Mouse (Mus musculus) monocyte, adult 2 months (primary cell): ENCODE data around the gene Mdga1.

Source experiments
- DNase-seq, 2 experiments: peaks; one replicate each; pipeline ENCODE4 v3.0.0; 2022; ENCODE audit warnings: low spot score in 2 of 2, low read depth in 1 of 2

The Mdga1 gene

DNA sequence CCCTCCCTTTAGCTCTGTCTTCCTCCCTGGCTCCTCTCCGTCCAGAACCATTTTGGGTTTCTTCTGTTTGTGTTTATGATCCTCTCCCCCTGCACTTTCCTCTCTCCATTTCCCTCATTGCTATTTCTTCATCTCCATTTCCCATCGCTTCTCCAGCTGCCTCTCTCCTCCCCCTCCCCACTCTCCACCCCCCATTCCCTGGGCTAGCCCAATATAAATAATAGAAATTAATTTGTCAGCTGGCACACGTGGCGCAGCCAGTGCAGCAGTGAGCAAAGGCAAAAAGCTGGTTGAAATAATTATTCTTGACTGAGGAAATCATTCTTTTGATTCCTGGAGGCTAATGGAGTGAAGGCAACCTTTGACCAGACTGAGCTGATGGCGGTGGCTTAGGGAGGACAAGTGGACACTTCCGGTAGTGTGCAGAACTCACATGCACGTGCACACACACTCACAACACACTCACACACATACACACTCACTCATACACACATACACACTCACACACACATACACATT, at the start of gene Mdga1:
Gene Mdga1 (minus strand): TSS at position 51 of the 519 bp plus-strand sequence.
- no peak for DNase-seq

DNA sequence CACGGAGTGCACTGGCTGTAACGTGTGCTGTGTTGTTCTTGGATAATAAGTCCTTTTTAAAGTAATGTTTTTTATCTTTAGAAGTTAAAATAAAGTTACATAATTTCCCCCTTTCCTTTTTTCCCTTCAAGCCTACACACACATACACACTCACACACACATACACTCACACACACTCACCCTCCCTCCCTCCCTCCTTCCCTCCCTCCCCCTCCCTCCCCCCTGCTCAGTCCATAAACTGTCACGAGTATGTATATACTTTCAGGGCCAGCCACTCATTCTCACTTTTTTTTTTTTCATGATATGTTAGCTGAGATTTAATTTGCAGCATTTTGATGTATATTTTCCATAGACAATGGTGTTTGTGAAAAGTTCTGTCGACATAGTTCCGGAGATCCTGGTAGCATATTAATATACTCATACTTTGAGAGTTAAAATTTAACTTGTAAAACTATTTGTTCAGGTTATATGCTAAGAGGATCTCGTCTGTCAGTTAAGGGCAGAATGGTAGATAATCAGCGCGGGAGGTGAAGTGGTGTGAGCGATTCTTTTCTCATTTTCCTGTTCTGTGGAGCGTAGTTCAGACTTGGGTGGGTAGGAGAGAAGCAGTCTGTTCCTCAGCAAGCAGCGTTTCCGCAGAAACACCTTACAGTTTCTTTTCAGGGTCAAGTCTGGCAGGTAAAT, 49.2 kb upstream of the Mdga1 start:
- DNase-seq: no peak

- DNase-seq: no peak
Measured at GRCm38 (mm10) chr17:30014660-30015059, 44.8 kb upstream of the Mdga1 start.

GRCm38 (mm10) chr17:30008392-30008791, 38.5 kb upstream of the Mdga1 start:
- DNase-seq: no peak

DNA sequence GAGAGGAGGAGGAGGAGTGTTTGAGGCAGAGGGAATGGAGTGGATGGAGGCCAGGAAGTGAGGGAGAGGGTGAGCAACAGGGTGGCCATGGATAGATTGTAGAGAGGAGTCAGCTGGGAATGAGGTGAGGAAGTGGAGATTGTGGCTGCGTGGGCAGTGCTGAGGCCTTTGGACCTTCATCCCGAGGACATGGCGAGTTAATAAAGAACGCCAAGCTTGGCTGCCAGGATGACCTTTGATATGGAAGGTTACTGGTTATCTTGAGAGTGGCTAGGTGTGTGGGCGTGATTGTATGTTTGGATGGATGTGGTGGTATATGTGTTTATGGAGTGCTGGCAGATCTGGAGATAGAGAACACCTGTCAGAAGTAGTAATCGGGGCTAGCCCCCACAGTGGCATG, 38.0 kb upstream of the Mdga1 start:
- no peak for DNase-seq

- DNase-seq: no peak
Measured at GRCm38 (mm10) chr17:30006877-30007276, 37.0 kb upstream of the Mdga1 start.

DNA sequence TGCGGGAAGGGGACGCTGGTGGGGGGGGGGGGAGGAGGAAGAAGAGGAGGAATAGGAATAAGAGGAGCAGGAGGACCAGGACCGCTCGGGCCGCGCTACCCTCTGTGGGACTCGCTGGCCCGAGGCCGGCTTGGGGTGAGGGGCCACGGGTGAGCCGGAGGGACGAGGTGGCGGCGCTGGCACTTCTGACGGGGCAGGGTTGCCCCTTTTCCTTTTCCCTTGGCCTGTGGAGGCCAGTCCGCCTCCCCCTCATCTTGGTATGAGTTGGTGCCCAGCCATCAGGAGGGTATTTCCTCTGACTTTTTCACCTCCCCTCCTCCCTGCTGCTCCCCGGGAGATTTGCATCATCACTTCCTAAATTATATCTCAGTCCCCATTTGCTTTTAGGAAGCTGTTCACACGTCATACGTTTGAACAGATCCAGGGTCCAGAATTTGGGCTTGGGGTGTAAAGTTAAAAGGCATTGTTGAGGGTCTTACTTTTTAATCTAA, 35.6 kb upstream of the Mdga1 start:
- peak; percentile 34 to 67 for DNase-seq

- no peak for DNase-seq
Measured at GRCm38 (mm10) chr17:30005103-30005443, 35.2 kb upstream of the Mdga1 start.

DNA sequence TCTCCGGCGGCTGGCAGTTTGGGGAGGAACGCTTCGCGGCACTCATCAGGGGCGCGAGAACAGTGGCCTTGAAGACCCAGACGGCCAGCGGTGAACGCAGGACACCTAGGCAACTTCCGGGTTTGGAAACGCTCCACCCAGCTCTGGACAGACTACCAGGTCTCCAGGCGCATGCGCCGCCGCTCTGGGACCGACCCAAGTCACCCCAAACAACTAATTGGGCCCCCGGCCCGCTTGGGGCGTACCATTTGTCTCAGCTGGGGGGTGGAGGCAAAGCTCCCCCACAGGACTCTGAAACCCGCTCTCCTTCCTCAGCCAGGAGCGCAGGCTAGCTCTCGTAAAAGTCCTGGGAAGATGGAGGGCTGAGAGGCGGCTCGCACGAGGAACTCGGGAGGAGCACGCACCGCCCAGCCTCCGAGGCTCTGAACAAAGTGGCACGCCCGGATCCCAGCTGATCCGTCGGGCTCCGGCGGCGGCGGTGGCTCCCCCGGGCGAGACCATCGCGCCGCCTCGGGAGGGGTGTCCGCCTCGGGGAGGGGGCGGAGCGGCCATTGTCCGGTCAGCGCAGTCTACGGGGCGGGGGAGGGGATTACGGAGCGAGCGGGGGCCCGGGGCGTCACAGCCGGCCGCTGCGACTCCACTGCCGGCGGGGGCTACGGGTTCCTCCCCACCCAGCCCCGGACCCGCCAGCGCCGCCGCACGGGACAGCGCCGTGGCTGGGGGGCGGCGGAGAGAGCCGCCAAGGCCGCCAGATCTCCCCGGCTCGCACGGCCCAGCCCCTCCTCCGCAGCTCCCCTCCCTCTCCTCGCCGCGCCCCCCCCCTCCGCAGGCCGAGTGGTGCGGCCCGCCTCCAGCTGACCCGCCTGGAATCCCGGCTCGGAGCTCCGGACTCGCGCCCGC, 34.6 kb upstream of the Mdga1 start, which contains the start of gene Zfand3:
Gene Zfand3 (plus strand): TSS at position 531 of the 900 bp plus-strand sequence.
- peak; percentile 80 to 92 for DNase-seq

GRCm38 (mm10) chr17:29998566-29999295, 28.8 kb upstream of the Mdga1 start:
- no peak for DNase-seq

GRCm38 (mm10) chr17:29997726-29998125, 27.8 kb upstream of the Mdga1 start:
- no peak for DNase-seq

DNA sequence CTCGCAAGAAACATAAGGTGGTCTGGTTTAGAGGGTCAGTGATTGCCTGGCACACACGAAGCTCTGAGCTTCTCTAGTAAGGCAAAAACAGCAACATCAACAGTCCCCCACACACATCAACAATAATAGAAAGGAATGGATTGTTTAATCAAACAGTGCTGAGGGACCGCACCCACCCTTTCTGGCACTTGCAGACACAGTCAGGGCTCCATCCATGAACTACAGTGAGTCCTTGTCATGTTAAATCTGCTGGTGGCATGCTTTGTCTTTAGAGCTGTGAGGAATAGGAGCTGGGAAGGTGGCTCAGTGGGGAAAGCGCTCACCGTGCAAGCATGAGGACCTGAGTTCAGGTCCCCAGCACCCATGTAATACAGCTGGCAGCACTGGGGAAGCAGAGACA, 26.1 kb upstream of the Mdga1 start:
- DNase-seq: no peak

DNA sequence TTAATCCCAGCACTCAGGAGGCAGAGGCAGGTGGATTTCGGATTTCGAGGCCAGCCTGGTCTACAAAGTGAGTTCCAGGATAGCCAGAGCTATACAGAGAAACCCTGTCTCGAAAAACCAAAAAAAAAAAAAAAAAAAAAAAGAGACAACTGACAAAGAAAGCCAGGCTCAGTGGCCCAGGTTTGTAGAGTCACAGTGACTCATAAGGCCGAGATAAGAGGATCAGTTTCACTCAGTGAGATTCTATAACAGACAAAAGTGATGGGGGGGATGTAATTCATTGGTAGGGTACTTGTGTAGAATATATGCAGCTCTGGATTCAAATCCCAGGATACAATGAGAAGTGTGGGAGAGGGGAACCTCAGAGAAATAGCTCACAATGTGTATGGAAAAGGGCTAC, 24.6 kb upstream of the Mdga1 start:
- DNase-seq: no peak

- no peak for DNase-seq
Measured at GRCm38 (mm10) chr17:29994011-29994410, 24.1 kb upstream of the Mdga1 start.

GRCm38 (mm10) chr17:29993488-29993887, 23.6 kb upstream of the Mdga1 start:
- DNase-seq: no peak

DNA sequence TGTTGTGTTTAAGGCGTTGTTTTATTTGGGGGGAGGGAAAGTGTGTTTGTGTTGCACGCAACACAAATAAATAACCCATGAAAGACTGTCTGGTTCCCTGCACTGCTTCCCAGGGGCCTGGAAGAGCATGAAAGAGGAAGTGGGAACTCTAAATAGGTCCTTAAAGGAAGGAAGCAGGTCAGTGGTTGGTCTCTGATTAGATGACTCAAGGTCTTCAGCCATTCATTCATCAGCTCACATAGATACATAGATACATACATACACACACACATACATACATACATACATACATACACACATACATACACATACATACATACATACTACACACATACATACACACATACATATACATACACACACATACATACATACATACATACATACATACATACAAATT, 21.0 kb upstream of the Mdga1 start:
- DNase-seq: no peak

GRCm38 (mm10) chr17:29990136-29990535, 20.2 kb upstream of the Mdga1 start:
- DNase-seq: no peak

DNA sequence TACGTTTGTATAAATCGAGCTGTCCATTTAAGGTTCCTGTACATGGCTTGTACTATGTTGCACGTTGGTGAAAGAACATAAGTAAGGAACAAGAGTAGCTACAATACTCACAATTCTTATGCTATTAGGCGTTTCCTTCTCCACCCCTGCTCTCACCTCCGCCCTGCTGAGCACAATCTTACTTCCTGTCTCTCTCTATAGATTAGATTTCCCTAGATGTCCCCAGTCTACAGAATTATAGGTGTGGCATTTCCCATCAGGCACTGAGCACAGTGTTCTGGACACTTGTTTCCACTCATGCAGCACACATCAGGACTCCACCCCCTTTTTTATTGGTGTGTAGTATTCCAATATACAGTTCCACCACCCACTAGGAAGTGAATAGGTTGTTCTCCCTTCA, 19.8 kb upstream of the Mdga1 start:
- no peak for DNase-seq

DNA sequence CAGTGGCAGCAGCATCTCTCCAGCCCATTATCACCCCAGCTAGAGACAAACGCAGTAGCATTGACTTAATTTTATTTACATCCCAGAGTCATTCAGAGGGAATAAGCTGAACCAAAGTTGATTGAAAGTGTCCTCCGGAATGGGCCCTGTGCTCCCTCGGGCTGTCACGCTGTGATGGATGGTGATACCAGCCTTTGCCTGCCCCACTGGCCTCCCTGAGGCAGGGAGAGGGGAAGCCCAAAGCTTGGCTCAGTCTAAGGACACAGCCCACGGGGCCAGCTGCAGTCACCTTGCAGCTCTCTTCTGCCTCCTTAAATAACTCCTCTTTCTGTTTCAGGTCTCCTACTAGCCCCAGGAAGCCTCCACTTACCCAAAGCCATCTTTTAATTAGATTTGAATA, 18.3 kb upstream of the Mdga1 start:
- no peak for DNase-seq

- no peak for DNase-seq
Measured at GRCm38 (mm10) chr17:29985534-29985933, 15.6 kb upstream of the Mdga1 start.

- DNase-seq: no peak
Measured at GRCm38 (mm10) chr17:29984931-29985330, 15.0 kb upstream of the Mdga1 start.
